Mouse (Mus musculus) neural tube, embryonic 14.5 days (tissue): Measurements from ENCODE around the gene Cks2. TPM values are rescaled to one million over a fixed set of nuclear protein-coding genes. Genes with fewer than 3 reads are reported as not detected.

Experiments
- ATAC-seq: fragments of 200-750 bp; cut with Nextera tagmentation; 2 replicates; pipeline ENCODE4 v1.8.0; 2017; ENCODE audit warnings: low read depth, mild to moderate bottlenecking, moderate TSS enrichment, moderate library complexity
- H3K27ac ChIP-seq: fragments of 300-500 bp; sonication (generic); 2 replicates; pipeline ENCODE4 v1.5.1; 2014; ENCODE audit warnings: low read depth, mild to moderate bottlenecking, control low read depth, low read length, moderate library complexity, mixed read lengths
- H3K27me3 ChIP-seq: fragments of 300-500 bp; sonication (generic); 2 replicates; pipeline ENCODE4 v1.6.1; 2014; ENCODE audit warnings: low read length; ENCODE audit not compliant: control insufficient read depth, insufficient read depth
- H3K36me3 ChIP-seq: fragments of 300-500 bp; sonication (generic); 2 replicates; pipeline ENCODE4 v1.6.1; 2014; ENCODE audit warnings: low read length, mixed read lengths; ENCODE audit not compliant: control insufficient read depth, insufficient read depth
- H3K4me1 ChIP-seq: fragments of 300-500 bp; sonication (generic); 2 replicates; pipeline ENCODE4 v1.6.1; 2014; ENCODE audit warnings: low read length; ENCODE audit not compliant: control insufficient read depth, insufficient read depth
- H3K4me2 ChIP-seq: fragments of 300-500 bp; sonication (generic); 2 replicates; pipeline ENCODE4 v1.6.1; 2014; ENCODE audit warnings: mild to moderate bottlenecking, low read depth, low read length, control low read depth
- H3K4me3 ChIP-seq: fragments of 300-500 bp; sonication (generic); 2 replicates; pipeline ENCODE4 v1.5.1; 2014; ENCODE audit warnings: low read depth, low read length, control low read depth, mixed read lengths
- H3K9ac ChIP-seq: fragments of 300-500 bp; sonication (generic); replicated peaks from 2 replicates; pipeline ENCODE4 v1.6.1; 2014; ENCODE audit warnings: low read depth, mild to moderate bottlenecking, control low read depth, low read length, mixed read lengths
- H3K9me3 ChIP-seq: fragments of 300-500 bp; sonication (generic); 2 replicates; pipeline ENCODE4 v1.6.1; 2016; ENCODE audit warnings: low read length; ENCODE audit not compliant: control insufficient read depth
- WGBS: fragments of 180-500 bp; shearing (Covaris S2); extraction: QIAGEN DNeasy Blood & Tissue Kit; methylation state at CpG from one replicate; pipeline ENCODE4 v1.1.7; 2014; 5-methylcytosine and 5-hydroxymethylcytosine counted together
- polyA plus RNA-seq: library from polyadenylated mRNA; unstranded; fragments of >200 nt; fragmentation: Nextera tagmentation; extraction: Ambion mirVana; gene quantifications from 2 replicates; pipeline ENCODE4 v1.2.1, GENCODE M21; 2014

Cks2 gene
- 24.5 and 34.5 TPM in 2 replicates for polyA plus RNA-seq

DNA sequence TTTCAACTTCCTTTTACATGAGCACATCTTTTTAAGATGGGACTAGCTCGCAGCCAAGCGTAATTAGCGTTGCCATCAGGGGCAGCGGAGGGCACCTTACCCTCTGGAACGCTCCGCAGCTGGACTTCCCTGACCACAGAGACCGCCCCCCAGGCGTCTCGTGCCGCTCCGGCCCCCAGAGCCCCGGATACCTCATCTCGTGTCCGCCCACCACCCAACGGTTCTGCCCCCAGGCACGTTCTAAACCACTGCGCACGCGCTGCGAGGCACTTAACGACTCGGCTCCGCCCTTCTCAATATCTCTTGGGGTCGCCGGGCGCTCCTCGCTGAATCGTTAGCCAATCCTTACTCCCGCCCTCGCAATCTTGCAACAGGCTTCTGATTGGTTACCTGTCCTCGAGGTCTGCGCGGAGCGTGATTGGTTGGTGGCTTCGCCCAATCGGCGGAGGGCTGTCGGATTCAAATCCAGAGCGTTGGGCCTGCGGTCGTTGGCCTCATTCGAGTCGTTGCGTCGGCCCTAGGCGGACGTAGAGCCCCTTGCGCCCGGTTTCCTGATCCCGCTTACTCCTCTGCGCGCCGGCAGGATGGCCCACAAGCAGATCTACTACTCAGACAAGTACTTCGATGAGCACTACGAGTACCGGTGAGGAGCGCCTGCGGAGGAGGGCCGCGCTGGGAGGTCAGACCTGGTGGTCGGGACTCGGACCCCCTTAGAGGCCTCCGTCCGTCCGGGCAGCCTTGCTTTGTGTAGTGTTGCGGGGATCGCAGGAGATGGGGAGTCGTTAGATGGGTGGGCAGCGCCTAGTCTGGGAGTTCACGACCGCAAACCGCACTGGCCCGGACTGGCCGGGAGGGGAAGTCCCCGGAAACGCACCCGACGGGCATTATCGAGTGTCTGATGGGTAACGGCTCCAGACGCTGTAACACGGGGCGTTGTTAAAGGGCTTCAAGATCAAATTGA lies at the start of gene Cks2:
Cks2 (plus strand) TSS at position 404 of the 961 bp plus-strand sequence.
- Histone ChIP-seq H3K4me2 (peak within 1 kb of the TSS; percentile 91), H3K4me1 (0 out of 2 replicates have a peak, but pooled peaks cover 4% of the 10 kb centered on the region), H3K27me3 (no peaks in the 10 kb centered on the region), H3K9ac (peak within 1 kb of the TSS; percentile 60), H3K9me3 (no peaks in the 10 kb centered on the region), H3K4me3 (peak within 1 kb of the TSS; percentile 58), H3K27ac (peak within 1 kb of the TSS; percentile 44), H3K36me3 (no peaks in the 10 kb centered on the region)
- peak; percentile 99 for ATAC-seq
- 0% methylated on average over 83 of the region's 83 CpGs for WGBS

DNA sequence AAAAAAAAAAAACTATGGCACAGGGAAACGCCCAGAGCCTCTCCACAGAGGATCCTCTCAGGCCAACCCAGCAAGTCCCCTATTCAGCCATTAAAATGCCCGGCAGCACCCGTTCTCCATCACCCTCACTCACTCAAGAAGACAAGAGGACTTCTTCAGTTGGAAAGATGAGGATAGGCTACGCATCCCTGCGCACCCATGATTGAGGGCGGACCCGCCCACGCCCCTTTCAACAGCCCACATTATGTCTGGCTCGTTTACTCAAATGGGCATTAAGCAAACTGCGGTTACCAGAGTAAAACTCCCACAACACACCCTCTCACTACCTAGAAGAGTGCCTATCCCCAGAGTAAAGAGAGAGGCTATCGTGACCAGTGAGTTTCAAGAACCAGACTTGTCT lies 49.6 kb upstream of the Cks2 start:
- Histone ChIP-seq H3K9ac (no peak overlapping the region), H3K4me1 (0 out of 2 replicates have a peak, but pooled peaks cover 2% of the 10 kb centered on the region), H3K36me3 (no peaks in the 10 kb centered on the region), H3K4me2 (peak overlapping the region; percentile 95), H3K9me3 (no peaks in the 10 kb centered on the region), H3K4me3 (peak overlapping the region; percentile 38), H3K27ac (no peak overlapping the region), H3K27me3 (0 out of 2 replicates have a peak, but pooled peaks cover 2% of the 10 kb centered on the region)
- 11% methylated on average over 11 of the region's 11 CpGs for WGBS
- peak; percentile 30; the same call in 1 of the 2 replicates for ATAC-seq

DNA sequence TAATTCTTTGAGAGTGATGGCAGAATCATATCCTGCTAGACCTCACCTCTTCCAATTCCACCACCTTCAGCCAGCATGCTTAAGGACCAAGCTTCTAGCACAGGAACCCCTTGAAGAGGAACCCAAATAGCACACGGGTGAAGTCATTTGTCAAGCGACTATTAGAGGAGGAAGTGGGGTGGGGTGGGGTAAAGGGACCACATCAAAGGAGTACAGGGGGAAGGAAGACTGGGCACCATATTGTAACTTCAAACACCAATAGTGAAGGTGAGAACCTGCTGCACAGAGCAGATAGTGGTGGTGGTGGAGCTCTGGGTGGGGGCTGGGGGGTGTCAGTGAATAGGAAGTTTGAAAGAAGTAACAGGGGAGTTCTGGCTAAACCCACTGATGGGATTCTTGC lies 47.0 kb upstream of the Cks2 start:
- Histone ChIP-seq H3K27ac (no peak overlapping the region), H3K9ac (no peak overlapping the region), H3K4me3 (no peak overlapping the region), H3K27me3 (0 out of 2 replicates have a peak, but pooled peaks cover 2% of the 10 kb centered on the region), H3K4me1 (0 out of 2 replicates have a peak, but pooled peaks cover 3% of the 10 kb centered on the region), H3K36me3 (no peaks in the 10 kb centered on the region), H3K4me2 (no peak overlapping the region), H3K9me3 (no peaks in the 10 kb centered on the region)
- no peak for ATAC-seq
- 64% methylated on average over 2 of the region's 2 CpGs for WGBS

DNA sequence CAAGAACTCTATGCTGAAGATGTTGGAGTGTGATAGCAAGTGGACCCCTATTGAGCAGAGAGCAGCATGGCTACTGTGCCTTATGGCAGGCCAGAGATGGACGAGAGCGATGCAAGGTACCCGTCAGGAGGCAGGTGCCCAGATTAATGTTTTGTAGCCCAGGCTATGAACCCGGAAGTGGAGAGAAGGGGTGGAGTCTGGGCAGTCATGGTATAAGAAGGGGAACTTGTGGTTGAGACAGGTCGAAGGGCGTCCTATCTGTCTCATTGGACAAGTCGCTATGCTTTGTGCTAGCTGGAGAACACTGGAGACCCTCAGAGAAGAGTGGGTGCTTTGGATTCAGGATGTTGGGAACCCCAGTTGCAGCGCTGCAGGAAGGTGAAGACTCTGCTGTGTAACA lies 44.9 kb upstream of the Cks2 start:
- no peaks in the 10 kb centered on the region for H3K36me3 ChIP-seq
- no peak overlapping the region for H3K9ac ChIP-seq
- H3K4me2 ChIP-seq = no peak overlapping the region
- no peaks in the 10 kb centered on the region for H3K27me3 ChIP-seq
- H3K27ac ChIP-seq = no peak overlapping the region
- H3K4me3 ChIP-seq = no peak overlapping the region
- H3K4me1 ChIP-seq = 0 out of 2 replicates have a peak, but pooled peaks cover 3% of the 10 kb centered on the region
- no peak for ATAC-seq
- H3K9me3 ChIP-seq = no peaks in the 10 kb centered on the region
- WGBS = 93% methylated on average over 8 of the region's 8 CpGs

DNA sequence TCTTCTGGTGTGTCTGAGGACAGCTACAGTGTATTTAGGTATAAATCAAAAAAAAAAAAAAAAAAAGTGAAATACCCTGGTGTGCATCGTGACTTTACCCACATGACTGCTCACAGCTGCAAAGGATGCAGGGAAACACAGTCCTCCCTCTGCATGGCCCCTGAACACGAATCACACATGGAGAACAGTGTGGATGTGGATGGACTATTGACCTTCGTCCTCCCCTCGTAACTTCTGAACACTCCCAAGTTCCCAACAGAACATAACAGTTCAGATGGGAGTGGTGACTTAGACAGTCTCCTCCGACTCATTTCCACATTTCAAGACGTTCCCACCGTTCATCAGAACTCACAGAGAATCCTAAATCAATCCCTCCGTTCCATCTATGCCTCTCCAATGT lies 42.3 kb upstream of the Cks2 start:
- Histone ChIP-seq H3K36me3 (no peaks in the 10 kb centered on the region), H3K27me3 (no peaks in the 10 kb centered on the region), H3K27ac (no peak overlapping the region), H3K4me1 (0 out of 2 replicates have a peak, but pooled peaks cover 3% of the 10 kb centered on the region), H3K9ac (no peak overlapping the region), H3K4me2 (peak overlapping the region; percentile 45), H3K4me3 (no peak overlapping the region; the same call in 1 of the 2 replicates), H3K9me3 (no peaks in the 10 kb centered on the region)
- 58% methylated on average over 8 of the region's 8 CpGs for WGBS
- no peak for ATAC-seq

DNA sequence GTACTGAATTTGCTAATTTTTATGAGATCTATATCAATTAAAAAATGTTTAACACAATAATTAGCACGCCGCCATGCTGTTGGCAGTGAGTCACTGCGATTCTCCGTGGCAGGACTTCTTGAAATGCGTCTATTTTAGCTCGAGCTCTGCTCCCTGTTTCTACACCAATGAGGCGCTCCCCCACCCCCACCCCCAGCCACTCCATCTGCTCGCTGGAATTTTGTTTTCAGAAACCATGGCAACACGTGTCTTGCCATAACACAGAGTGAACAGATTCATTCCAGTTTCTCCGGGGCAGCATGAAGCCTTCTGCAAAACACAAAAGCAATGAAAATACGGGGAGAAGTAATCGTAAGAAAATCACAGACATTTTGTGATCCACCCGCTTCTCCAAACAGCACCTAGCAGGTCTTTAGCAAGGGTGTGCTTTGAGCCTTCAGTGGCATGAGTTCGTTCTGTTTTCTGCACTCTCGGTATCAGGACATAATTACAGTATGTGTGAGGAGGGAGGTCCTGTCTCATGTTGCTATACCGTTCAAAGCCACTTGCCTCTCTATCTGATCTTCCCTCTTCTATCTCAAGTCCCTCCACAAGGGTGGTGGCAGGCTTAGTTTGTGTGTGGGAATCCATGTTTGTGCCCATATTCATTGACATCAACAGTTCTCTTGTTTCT lies 41.7 kb upstream of the Cks2 start:
- H3K9ac ChIP-seq = no peak overlapping the region
- H3K27ac ChIP-seq = peak overlapping the region; percentile 34
- ATAC-seq = peak; percentile 86
- H3K27me3 ChIP-seq = no peaks in the 10 kb centered on the region
- 0 out of 2 replicates have a peak, but pooled peaks cover 3% of the 10 kb centered on the region for H3K4me1 ChIP-seq
- H3K4me2 ChIP-seq = peak overlapping the region; percentile 45
- H3K9me3 ChIP-seq = no peaks in the 10 kb centered on the region
- 19% methylated on average over 16 of the region's 16 CpGs for WGBS
- H3K4me3 ChIP-seq = peak overlapping the region; percentile 15; the same call in 1 of the 2 replicates
- H3K36me3 ChIP-seq = no peaks in the 10 kb centered on the region

DNA sequence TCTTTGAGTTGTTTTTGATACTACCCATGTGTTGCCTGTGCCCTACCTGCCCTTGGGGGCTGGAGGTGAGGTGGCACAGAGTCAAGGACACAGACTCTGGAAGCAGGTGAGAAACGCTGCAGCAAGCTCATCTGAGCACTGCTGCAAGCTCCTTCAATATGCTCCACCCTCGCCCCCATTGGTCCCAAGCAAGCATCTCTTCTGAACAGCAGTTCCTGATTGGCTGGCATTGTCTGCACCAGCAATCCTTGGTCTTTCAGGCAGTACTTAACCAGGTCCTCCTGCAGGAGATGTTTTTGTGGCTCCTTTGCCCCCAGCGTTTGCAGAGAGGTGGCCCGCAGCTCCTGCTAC lies 41.2 kb upstream of the Cks2 start:
- H3K9me3 ChIP-seq = no peaks in the 10 kb centered on the region
- no peak overlapping the region for H3K4me3 ChIP-seq
- H3K9ac ChIP-seq = no peak overlapping the region
- peak; percentile 73 for ATAC-seq
- H3K27me3 ChIP-seq = no peaks in the 10 kb centered on the region
- no peaks in the 10 kb centered on the region for H3K36me3 ChIP-seq
- peak overlapping the region; percentile 34; the same call in 1 of the 2 replicates for H3K27ac ChIP-seq
- H3K4me2 ChIP-seq = peak overlapping the region; percentile 45
- 0 out of 2 replicates have a peak, but pooled peaks cover 3% of the 10 kb centered on the region for H3K4me1 ChIP-seq
- 45% methylated on average over 4 of the region's 4 CpGs for WGBS

DNA sequence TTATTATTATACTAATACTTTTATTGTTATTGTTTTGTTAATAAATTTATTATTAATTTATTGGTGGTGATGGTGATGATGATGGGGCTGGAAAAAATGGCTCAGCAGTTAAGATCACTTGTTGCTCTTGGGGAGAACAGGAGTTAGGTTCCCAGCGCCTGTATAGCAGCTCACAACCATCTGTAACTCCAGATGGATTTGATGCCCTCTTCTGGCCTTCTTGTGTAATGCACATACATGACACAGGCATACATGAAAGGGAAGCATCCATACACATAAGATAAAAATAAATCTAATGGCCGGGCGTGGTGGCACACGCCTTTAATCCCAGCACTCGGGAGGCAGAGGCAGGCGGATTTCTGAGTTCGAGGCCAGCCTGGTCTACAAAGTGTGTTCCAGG lies 35.8 kb upstream of the Cks2 start:
- H3K4me2 ChIP-seq = no peak overlapping the region
- ATAC-seq = no peak
- H3K36me3 ChIP-seq = no peaks in the 10 kb centered on the region
- H3K4me1 ChIP-seq = no peaks in the 10 kb centered on the region
- no peak overlapping the region for H3K9ac ChIP-seq
- H3K9me3 ChIP-seq = no peaks in the 10 kb centered on the region
- H3K27ac ChIP-seq = no peak overlapping the region
- WGBS = 92% methylated on average over 7 of the region's 7 CpGs
- no peaks in the 10 kb centered on the region for H3K27me3 ChIP-seq
- no peak overlapping the region for H3K4me3 ChIP-seq
